Mouse (Mus musculus) retina, adult 2 months (tissue): Measurements from ENCODE around the gene Cog1.
A peak's percentile ranks its signal among the peaks of the same experiment; 100 is the strongest.

Experiments
- DNase-seq: peaks from one replicate; pipeline ENCODE4 v3.0.0-alpha.2; 2012; ENCODE audit warnings: low read depth, low spot score

Gene Cog1

GRCm38 (mm10) chr11:113666648-113667047 lies 17.7 kb downstream of the Cog1 start:
- DNase-seq, result no peak

GRCm38 (mm10) chr11:113667122-113667521 lies 18.2 kb downstream of the Cog1 start:
- DNase-seq, result no peak

- no peak for DNase-seq
Observed at GRCm38 (mm10) chr11:113667704-113668103, 18.7 kb downstream of the Cog1 start.

GRCm38 (mm10) chr11:113668857-113669256 lies 19.9 kb downstream of the Cog1 start:
- no peak for DNase-seq

- no peak for DNase-seq
Observed at GRCm38 (mm10) chr11:113669711-113670110, 20.7 kb downstream of the Cog1 start.

GRCm38 (mm10) chr11:113673614-113674013 lies 24.6 kb downstream of the Cog1 start:
- no peak for DNase-seq

GRCm38 (mm10) chr11:113674595-113674994 lies 25.6 kb downstream of the Cog1 start:
- DNase-seq, result no peak

GRCm38 (mm10) chr11:113676847-113677246 lies 27.9 kb downstream of the Cog1 start:
- DNase-seq, result no peak

- DNase-seq, result no peak
Observed at GRCm38 (mm10) chr11:113677378-113677777, 28.4 kb downstream of the Cog1 start.

GRCm38 (mm10) chr11:113678373-113678772 lies 29.4 kb downstream of the Cog1 start:
- no peak for DNase-seq

GRCm38 (mm10) chr11:113680954-113681353 lies 32.0 kb downstream of the Cog1 start:
- no peak for DNase-seq

- DNase-seq, result no peak
Observed at GRCm38 (mm10) chr11:113681979-113682378, 33.0 kb downstream of the Cog1 start.

- DNase-seq, result no peak
Observed at GRCm38 (mm10) chr11:113682897-113683626, 34.1 kb downstream of the Cog1 start.

GRCm38 (mm10) chr11:113683627-113683956 lies 34.6 kb downstream of the Cog1 start:
- DNase-seq, result no peak

GRCm38 (mm10) chr11:113683957-113684706 lies 35.2 kb downstream of the Cog1 start, which contains the start of the genes Fam104a and D11Wsu47e:
TSS of gene Fam104a (minus strand) at chr11:113684155.
TSS of gene D11Wsu47e (plus strand) at chr11:113684412.
- peak; percentile 93 for DNase-seq

GRCm38 (mm10) chr11:113684707-113685426 lies 35.9 kb downstream of the Cog1 start:
- DNase-seq, result no peak

GRCm38 (mm10) chr11:113687031-113687430 lies 38.1 kb downstream of the Cog1 start:
- DNase-seq, result no peak

GRCm38 (mm10) chr11:113690506-113690905 lies 41.5 kb downstream of the Cog1 start:
- DNase-seq, result no peak

GRCm38 (mm10) chr11:113691318-113691717 lies 42.3 kb downstream of the Cog1 start:
- no peak for DNase-seq

GRCm38 (mm10) chr11:113691851-113692250 lies 42.9 kb downstream of the Cog1 start:
- DNase-seq, result no peak

GRCm38 (mm10) chr11:113697571-113697970 lies 48.6 kb downstream of the Cog1 start:
- DNase-seq, result peak; percentile 86

GRCm38 (mm10) chr11:113698013-113698545 lies 49.1 kb downstream of the Cog1 start:
- DNase-seq, result no peak
